Mouse (Mus musculus) heart, postnatal 36 days (tissue): ENCODE measurements around the gene Sphk2. TPM values are rescaled to one million over a fixed set of nuclear protein-coding genes. Genes with fewer than 3 reads are reported as not detected.

Experiments
- DNase-seq, 2 experiments: peaks; one replicate each; pipeline ENCODE4 v3.0.0; 2021 to 2022
- intact Hi-C: fragments of 180-260 bp; cut with DNase I; formaldehyde crosslinking; loops from one replicate; pipeline ENCODE4 v1.15.1; 2025
- total RNA-seq, 2 experiments: library from RNA; stranded (reverse); gene quantifications; 2 replicates each; pipeline ENCODE4 v1.2.3; 2021

Gene Sphk2
- total RNA-seq, 2 experiments from 2014 or later, result 16.2 to 18.7 TPM

GRCm38 (mm10) chr7:45700301-45701015 is 17.3 kb downstream of the Sphk2 start:
- peak; percentile 75 to 80 for DNase-seq
- intact Hi-C loops, result no loop called here

- intact Hi-C loops, result no loop called here
These were observed 18.2 kb downstream of the Sphk2 start, which contains the start of gene Car11 for GRCm38 (mm10) chr7:45699523-45700141. TSS of gene Car11 (plus strand) at chr7:45699843.

DNA sequence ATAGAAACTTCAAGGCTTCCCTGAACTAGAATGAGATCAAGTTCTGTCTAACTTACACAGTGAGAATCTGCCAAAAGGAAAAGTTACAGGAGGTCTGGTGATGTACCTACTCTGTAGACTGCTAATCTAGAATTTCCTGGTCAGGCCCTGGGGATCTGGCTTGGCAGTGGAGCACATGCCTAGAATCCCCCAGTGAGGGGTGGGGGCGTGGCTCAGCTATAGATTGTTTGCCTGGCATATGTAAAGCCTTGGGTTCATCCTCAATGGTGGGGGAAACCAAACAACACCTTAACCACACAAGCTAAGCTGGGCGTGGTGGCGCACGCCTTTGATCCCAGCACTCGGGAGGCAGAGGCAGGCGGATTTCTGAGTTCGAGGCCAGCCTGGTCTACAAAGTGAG is 19.9 kb downstream of the Sphk2 start:
- intact Hi-C loops, result no loop called here
- DNase-seq, result no peak

More at GRCm38 (mm10) chr7:45699523-45700141, 18.2 kb downstream of the Sphk2 start, which contains the start of gene Car11:
- DNase-seq, result no peak

- DNase-seq, result peak in 1 of 2 experiments; percentile 1
- intact Hi-C loops, result no loop called here
These were observed 22.7 kb downstream of the Sphk2 start for GRCm38 (mm10) chr7:45695098-45695497.

DNA sequence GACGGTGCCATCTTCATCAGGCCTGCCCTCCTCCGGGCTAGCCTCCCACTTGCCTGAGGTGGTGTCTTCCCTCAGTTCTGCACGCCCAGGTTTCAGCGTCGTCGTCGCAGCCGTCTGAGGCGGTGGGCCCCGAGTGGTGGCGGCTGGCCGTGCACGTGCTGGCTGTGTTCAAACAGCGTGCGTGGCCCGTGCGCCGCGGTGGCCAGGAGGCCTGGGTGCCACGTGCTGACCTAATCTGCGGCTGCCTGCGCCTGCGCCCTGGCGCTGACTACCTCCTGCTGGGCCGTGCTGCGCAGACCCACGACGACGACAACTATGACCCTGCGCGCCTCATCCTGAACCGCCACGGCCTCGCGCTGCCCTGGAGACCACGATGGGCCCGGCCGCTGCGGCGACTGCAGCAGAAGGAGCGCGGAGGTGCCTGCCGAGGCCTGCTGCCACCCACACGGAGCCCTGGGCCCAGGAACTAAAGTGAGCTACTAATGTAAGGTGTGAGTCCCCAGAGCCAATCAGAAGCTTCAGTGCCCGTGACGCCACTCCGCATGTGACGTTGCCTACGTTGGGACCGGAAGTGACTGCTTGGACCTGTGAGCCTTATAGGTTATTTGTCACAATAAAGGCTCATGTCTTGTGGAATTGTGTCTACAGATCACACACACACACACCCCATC is 23.7 kb downstream of the Sphk2 start, which contains the start of gene Sec1:
Sec1 (minus strand) TSS at position 482 of the 671 bp plus-strand sequence.
- peak in 1 of 2 experiments; percentile 1 for DNase-seq
- intact Hi-C loops, result no loop called here

GRCm38 (mm10) chr7:45692364-45692763 is 25.4 kb downstream of the Sphk2 start:
- intact Hi-C loops, result no loop called here
- no peak for DNase-seq

GRCm38 (mm10) chr7:45689800-45690199 is 28.0 kb downstream of the Sphk2 start:
- intact Hi-C loops, result no loop called here
- no peak for DNase-seq

- intact Hi-C loops, result no loop called here
- no peak for DNase-seq
These were observed 28.7 kb downstream of the Sphk2 start for GRCm38 (mm10) chr7:45689099-45689498.

GRCm38 (mm10) chr7:45686841-45687240 is 31.0 kb downstream of the Sphk2 start:
- DNase-seq, result no peak
- intact Hi-C loops, result no loop called here

- intact Hi-C loops, result no loop called here
- no peak for DNase-seq
These were observed 32.0 kb downstream of the Sphk2 start for GRCm38 (mm10) chr7:45685811-45686210.

- intact Hi-C loops, result loop anchor here (2.0 to 5.0 kb wide), 3 partner anchors 41 to 126 kb away; no protein-coding TSS in a partner anchor
These were observed 34.3 kb downstream of the Sphk2 start, which contains the start of gene Ntn5 for GRCm38 (mm10) chr7:45683396-45684050. TSS of gene Ntn5 (plus strand) at chr7:45684022.

DNA sequence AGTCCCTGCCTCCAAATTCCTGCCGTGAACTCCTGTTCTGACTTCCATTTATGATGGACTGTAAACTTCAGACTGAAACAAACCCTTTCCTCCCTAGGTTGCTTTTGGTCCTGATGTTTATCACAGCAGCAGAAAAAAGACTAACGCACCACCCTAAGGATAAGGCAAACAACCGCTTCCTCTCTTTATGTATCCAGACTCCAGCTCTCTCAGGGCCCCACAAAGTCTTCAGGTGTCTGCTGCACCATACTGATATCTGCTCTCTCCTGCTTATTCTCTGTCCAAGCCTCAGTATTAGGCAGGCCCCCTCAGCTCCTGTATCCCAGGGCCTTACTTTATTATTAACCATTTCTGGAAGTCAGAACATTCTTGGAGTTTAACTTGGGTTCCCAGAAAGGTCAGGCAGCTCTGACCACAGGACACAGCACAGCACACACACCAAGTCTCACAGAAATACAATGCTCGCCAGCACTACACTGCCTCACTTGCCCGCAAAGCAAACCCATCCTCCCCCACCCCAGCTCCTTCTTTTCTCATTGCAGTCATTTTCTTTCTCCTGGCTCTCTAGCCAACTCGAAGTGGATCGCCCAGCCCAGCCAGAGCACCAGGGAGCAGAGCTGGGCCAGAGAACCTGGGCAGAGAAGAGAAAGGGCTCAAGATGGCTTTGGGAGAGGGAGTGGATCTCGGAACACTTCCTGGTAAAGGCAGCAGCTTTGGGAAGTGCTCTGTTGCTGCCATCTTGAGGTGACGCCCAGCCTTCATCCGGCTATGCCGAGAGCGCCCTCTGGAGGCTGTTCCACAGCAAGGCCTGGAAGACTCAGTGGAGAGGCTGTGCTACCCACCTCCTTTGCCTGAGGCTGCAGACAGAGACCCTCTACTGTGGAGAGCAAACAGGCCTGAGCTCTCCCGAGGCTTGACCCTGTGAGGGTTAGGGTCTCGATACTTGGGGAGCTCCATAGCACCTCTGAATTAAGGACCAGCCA is 35.4 kb downstream of the Sphk2 start:
- peak; percentile 85 to 89 for DNase-seq
- intact Hi-C loops, result loop anchor here (1.0 to 5.0 kb wide), 4 partner anchors 40 to 125 kb away; no protein-coding TSS in a partner anchor

More at GRCm38 (mm10) chr7:45683396-45684050, 34.3 kb downstream of the Sphk2 start, which contains the start of gene Ntn5:
- DNase-seq, result no peak

DNA sequence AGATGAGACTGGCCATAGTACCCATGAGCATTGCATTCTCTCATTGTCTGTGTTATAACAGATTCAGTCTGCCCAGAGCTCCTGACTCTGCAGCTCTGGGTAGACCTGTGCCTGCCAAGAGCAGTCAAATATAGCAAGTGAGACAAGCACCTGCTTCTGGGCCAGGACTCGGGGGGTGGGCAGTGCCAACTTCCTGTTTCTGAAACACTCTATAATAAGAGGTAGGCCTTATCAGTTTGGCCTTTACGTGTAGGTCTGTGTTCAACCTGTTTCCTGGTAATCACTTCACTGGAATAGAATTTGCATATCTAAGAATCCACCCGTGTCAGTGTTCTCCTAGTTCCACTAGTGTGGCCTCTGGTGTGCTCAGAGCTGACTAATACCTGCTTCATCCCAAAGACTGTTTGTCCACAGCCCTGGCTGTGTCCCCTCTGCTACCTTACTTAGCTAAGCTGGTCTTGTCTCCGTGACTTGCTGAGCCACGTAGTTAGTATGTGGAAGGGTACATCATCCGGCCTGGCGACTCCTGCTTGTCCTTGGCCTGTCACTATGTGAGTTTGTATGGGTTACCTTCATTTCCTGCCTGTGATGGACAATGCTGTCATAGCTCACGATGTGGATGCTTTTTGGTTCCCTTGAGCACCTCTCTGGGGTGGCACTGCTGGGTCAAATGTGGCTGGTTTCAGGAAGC is 36.6 kb downstream of the Sphk2 start:
- DNase-seq, result peak; percentile 34 to 53
- intact Hi-C loops, result loop anchor here (5.0 kb wide), 1 partner anchor 124 kb away; no protein-coding TSS in a partner anchor

DNA sequence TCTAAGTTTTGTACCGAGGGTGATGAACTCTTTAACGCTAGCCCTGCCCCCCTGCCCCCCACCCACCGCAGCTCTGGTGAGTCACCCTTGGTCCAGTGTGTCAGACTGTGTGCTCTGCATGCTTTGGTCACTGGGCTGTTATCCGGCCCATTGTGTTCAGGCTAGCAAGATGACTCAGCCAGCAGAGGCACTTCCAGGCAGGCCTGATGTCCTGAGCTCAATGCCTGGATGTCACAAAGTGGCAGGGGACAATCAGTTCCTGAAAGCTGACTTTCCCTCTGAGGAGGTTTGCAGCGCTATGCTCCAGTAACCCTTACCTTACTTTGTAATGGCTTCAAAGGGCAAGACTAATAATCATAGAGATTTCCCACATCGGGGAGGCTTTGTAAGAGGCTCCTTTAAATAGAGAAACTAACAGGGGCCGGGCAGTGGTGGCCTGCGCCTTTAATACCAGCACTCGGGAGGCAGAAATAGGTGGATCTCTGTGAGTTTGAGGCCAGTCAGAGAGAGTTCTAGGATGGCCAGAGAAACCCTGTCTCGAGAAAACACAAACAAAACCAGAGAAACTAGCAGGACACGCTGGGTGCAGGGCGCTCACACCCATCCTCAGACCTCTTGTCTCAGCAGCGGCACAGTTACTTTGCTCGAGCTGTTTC is 37.7 kb downstream of the Sphk2 start:
- peak; percentile 53 to 57 for DNase-seq
- intact Hi-C loops, result loop anchor here (5.0 kb wide), 1 partner anchor 123 kb away; no protein-coding TSS in a partner anchor

DNA sequence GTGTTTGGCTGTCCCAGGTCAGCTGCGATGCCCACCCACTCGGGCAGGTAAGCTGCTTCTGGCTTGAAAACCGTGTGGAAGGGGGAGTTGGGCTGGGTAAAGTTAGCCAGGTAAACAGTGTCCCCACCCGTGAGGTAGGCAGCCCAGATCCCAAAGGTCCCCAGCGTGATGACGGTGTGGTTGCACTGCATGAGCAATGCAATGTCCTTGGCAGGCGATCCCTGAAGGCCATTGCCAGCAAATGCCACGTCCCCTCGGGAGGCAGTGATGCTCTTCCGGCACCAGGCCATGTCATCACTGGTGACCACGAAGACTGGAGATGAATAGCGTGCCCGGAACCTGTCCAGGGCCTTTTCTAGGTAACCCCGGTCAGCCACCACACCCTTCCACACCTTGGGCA is 39.3 kb downstream of the Sphk2 start:
- intact Hi-C loops, result no loop called here
- no peak for DNase-seq

- intact Hi-C loops, result no loop called here
- DNase-seq, result no peak
These were observed 40.0 kb downstream of the Sphk2 start for GRCm38 (mm10) chr7:45677627-45678295.

DNA sequence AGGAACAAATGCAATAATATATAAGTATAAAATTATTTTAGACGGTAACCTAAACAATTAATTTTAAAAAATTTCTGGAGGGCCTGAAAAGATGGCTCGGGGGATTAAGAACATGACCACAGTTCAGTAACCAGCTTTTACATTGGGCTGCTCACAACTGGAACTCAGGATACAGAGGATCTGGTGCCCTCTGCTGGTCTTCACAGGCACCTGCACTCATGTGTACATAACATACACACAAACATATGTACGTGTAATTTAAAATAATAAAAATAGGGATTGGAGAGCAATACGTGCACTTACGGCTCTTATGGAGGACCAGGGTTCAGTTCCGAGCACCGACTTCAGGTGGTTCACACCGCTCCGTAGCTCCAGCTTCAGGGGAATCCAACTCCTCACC is 48.9 kb downstream of the Sphk2 start:
- DNase-seq, result no peak
- intact Hi-C loops, result no loop called here

DNA sequence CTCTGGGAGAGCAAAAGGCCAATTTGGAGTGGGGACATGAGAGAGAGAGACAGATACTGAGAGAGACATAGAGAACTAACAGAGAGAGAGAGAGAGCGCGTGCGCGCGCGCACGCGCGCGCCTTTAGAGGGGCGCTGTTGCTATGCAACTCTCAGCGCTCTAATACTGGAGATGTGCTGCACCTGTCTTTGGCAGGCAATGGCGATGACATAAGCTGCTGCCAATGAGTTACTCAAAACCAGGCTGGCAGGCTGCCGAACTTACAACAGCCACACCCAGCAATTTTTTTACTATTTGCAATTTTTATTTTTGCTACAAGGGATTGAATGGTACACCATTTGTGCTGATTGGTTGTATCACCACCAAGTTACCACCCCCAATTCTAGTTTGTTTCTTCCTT is 50.0 kb downstream of the Sphk2 start:
- intact Hi-C loops, result no loop called here
- DNase-seq, result no peak
